Mouse (Mus musculus) ES-Bruce4 (cell line): ENCODE data around the gene Ykt6.

Experiments used
- CTCF ChIP-seq: IDR thresholded peaks from one replicate; pipeline ENCODE4 v1.8.1; 2011; ENCODE audit warnings: low read depth, low read length
- EP300 ChIP-seq: IDR thresholded peaks from 2 replicates; pipeline ENCODE4 v1.6.1; 2011; ENCODE audit warnings: low read depth, low read length; ENCODE audit not compliant: insufficient read depth
- POLR2A ChIP-seq: IDR thresholded peaks from one replicate; pipeline ENCODE4 v1.8.1; 2011; ENCODE audit warnings: low read length; ENCODE audit not compliant: insufficient read depth

DNA sequence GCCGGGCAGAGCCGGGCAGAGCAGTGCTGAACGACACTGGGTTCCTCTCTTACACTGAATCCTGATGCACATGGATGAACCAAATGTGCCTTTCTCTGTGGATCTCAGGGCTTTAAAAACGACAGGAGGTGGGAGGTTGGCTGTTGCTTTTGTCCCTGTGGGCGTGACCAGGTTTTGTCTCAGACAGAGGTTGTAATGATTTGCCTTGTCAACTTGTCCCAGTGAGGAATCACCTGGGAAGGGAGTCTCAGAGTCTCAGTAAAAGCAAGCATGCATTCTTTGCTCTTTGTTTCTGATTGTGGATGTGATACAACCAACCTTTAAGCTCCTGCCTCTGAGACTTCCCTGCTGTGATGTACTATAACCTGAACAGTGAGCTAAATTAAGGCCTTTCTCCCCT, 48.4 kb upstream of the Ykt6 start:
- TF ChIP-seq CTCF (no peak), EP300 (no peak), POLR2A (no peak)
